Mouse (Mus musculus) kidney, postnatal 0 days (tissue): Measurements from ENCODE around the gene Stpg2. TPM values are rescaled to one million over a fixed set of nuclear protein-coding genes. Genes with fewer than 3 reads are reported as not detected.
A peak's percentile ranks its signal among the peaks of the same experiment; 100 is the strongest.
"Not testable (repeated sequence)": the region's sequence is repeated elsewhere in the genome, so short reads cannot be mapped to it uniquely, and the experiment has no call there.

Source experiments
- ATAC-seq: fragments of 200-750 bp; cut with Nextera tagmentation; replicated peaks from 2 replicates; pipeline ENCODE4 v1.8.0; 2017; ENCODE audit warnings: low read depth, moderate number of reproducible peaks, moderate TSS enrichment, moderate library complexity; ENCODE audit not compliant: low FRiP score
- DNase-seq: peaks from one replicate; pipeline ENCODE4 v3.0.0-alpha.2; 2016; ENCODE audit warnings: low spot score
- H3K27ac ChIP-seq: fragments of 300-500 bp; sonication (generic); 2 replicates; pipeline ENCODE4 v1.5.1; 2014; ENCODE audit warnings: mild to moderate bottlenecking
- H3K27me3 ChIP-seq: fragments of 300-500 bp; sonication (generic); 2 replicates; pipeline ENCODE4 v1.6.1; 2014; ENCODE audit warnings: low read length, mixed read lengths; ENCODE audit not compliant: insufficient read depth
- H3K36me3 ChIP-seq: fragments of 300-500 bp; sonication (generic); 2 replicates; pipeline ENCODE4 v1.6.1; 2014; ENCODE audit warnings: low read length, mixed read lengths; ENCODE audit not compliant: insufficient read depth
- H3K4me1 ChIP-seq: fragments of 300-500 bp; sonication (generic); replicated peaks from 2 replicates; pipeline ENCODE4 v1.6.1; 2014; ENCODE audit warnings: antibody characterized with exemption, low read length, mixed read lengths; ENCODE audit not compliant: insufficient read depth
- H3K4me2 ChIP-seq: fragments of 300-500 bp; sonication (generic); 2 replicates; pipeline ENCODE4 v1.6.1; 2014; ENCODE audit warnings: mild to moderate bottlenecking, low read length, moderate library complexity, mixed read lengths
- H3K4me3 ChIP-seq: fragments of 300-500 bp; sonication (generic); replicated peaks from 2 replicates; pipeline ENCODE4 v1.5.1; 2014; ENCODE audit warnings: low read depth, low read length
- H3K9ac ChIP-seq: fragments of 300-500 bp; sonication (generic); 2 replicates; pipeline ENCODE4 v1.6.1; 2014; ENCODE audit warnings: low read depth, low read length
- H3K9me3 ChIP-seq: fragments of 300-500 bp; sonication (generic); replicated peaks from 2 replicates; pipeline ENCODE4 v1.6.1; 2016; ENCODE audit warnings: low read length, inconsistent platforms, mixed read lengths
- CTCF ChIP-seq: IDR thresholded peaks from 2 replicates; pipeline ENCODE4 v1.5.1; 2016; ENCODE audit warnings: antibody characterized with exemption, low read depth, mild to moderate bottlenecking, moderate library complexity
- WGBS: fragments of 180-500 bp; shearing (Covaris S2); extraction: QIAGEN DNeasy Blood & Tissue Kit; methylation state at CpG from one replicate; pipeline ENCODE4 v1.1.7; 2014; 5-methylcytosine and 5-hydroxymethylcytosine counted together
- polyA plus RNA-seq: library from polyadenylated mRNA; unstranded; fragments of >200 nt; fragmentation: Nextera tagmentation; extraction: Ambion mirVana; gene quantifications from 2 replicates; pipeline ENCODE4 v1.2.1, GENCODE M21; 2015

Gene Stpg2
- polyA plus RNA-seq, 1 experiment from 2014 or later, result not detected

GRCm38 (mm10) chr3:139676723-139677122 is 471.2 kb downstream of the Stpg2 start:
- DNase-seq, result no peak
- whole genome bisulfite sequencing, result 81% methylated on average over 1 of the region's 1 CpGs
- ATAC-seq, result no peak
- no peak overlapping the region for H3K27ac ChIP-seq
- H3K9me3 ChIP-seq, result no peaks in the 10 kb centered on the region
- no peak for TF ChIP-seq CTCF
- H3K4me2 ChIP-seq, result no peak overlapping the region
- H3K9ac ChIP-seq, result no peak overlapping the region
- no peak overlapping the region for H3K4me3 ChIP-seq
- H3K36me3 ChIP-seq, result no peaks in the 10 kb centered on the region
- H3K27me3 ChIP-seq, result no peaks in the 10 kb centered on the region
- H3K4me1 ChIP-seq, result no peaks in the 10 kb centered on the region

GRCm38 (mm10) chr3:139704238-139704637 is 498.7 kb downstream of the Stpg2 start:
- H3K9ac ChIP-seq, H3K27me3 ChIP-seq, ATAC-seq, H3K27ac ChIP-seq, H3K9me3 ChIP-seq, H3K4me3 ChIP-seq, H3K4me1 ChIP-seq, H3K36me3 ChIP-seq, DNase-seq, H3K4me2 ChIP-seq: not testable (repeated sequence)
- 93% methylated on average over 3 of the region's 3 CpGs for WGBS

- H3K4me2 ChIP-seq, H3K36me3 ChIP-seq, H3K4me3 ChIP-seq, H3K9ac ChIP-seq, H3K27ac ChIP-seq, DNase-seq, H3K27me3 ChIP-seq, H3K9me3 ChIP-seq, H3K4me1 ChIP-seq, ATAC-seq: not testable (repeated sequence)
- WGBS, result 91% methylated on average over 4 of the region's 4 CpGs
These were observed 501.9 kb downstream of the Stpg2 start for GRCm38 (mm10) chr3:139707396-139707795.

- H3K36me3 ChIP-seq, result no peaks in the 10 kb centered on the region
- ATAC-seq (no peak), DNase-seq (no peak)
- no peak overlapping the region for H3K9ac ChIP-seq
- H3K27me3 ChIP-seq, result no peaks in the 10 kb centered on the region
- H3K4me2 ChIP-seq, result no peak overlapping the region
- 77% methylated on average over 4 of the region's 4 CpGs for WGBS
- no peaks in the 10 kb centered on the region for H3K9me3 ChIP-seq
- H3K27ac ChIP-seq, result no peak overlapping the region
- no peak for TF ChIP-seq CTCF
- no peak overlapping the region for H3K4me3 ChIP-seq
- no peaks in the 10 kb centered on the region for H3K4me1 ChIP-seq
These were observed 504.3 kb downstream of the Stpg2 start for GRCm38 (mm10) chr3:139709794-139710193.

GRCm38 (mm10) chr3:139728751-139729150 is 523.3 kb downstream of the Stpg2 start:
- no peak for TF ChIP-seq CTCF
- Histone ChIP-seq H3K4me2 (no peak overlapping the region), H3K4me3 (no peak overlapping the region), H3K4me1 (no peaks in the 10 kb centered on the region), H3K9me3 (no peaks in the 10 kb centered on the region), H3K9ac (no peak overlapping the region), H3K27me3 (no peaks in the 10 kb centered on the region), H3K36me3 (no peaks in the 10 kb centered on the region), H3K27ac (no peak overlapping the region)
- 0 out of 2 replicates have a peak, but pooled peaks have one; percentile 7 for ATAC-seq
- peak; percentile 8 for DNase-seq
- WGBS, result 35% methylated on average over 7 of the region's 7 CpGs

- Histone ChIP-seq H3K9me3 (no peaks in the 10 kb centered on the region), H3K27me3 (no peaks in the 10 kb centered on the region), H3K4me3 (no peak overlapping the region), H3K36me3 (no peaks in the 10 kb centered on the region), H3K4me2 (no peak overlapping the region), H3K4me1 (no peaks in the 10 kb centered on the region), H3K27ac (no peak overlapping the region), H3K9ac (no peak overlapping the region)
- ATAC-seq (0 out of 2 replicates have a peak, but pooled peaks have one; percentile 29), DNase-seq (peak; percentile 69)
- WGBS, result 26% methylated on average over 5 of the region's 5 CpGs
- no peak for TF ChIP-seq CTCF
These were observed 523.8 kb downstream of the Stpg2 start for GRCm38 (mm10) chr3:139729248-139729647.

GRCm38 (mm10) chr3:139733156-139733555 is 527.7 kb downstream of the Stpg2 start:
- H3K4me1 ChIP-seq, result no peaks in the 10 kb centered on the region
- no peak overlapping the region for H3K9ac ChIP-seq
- H3K27ac ChIP-seq, result no peak overlapping the region
- ATAC-seq, result no peak
- H3K4me2 ChIP-seq, result no peak overlapping the region
- no peak overlapping the region for H3K4me3 ChIP-seq
- no peak for DNase-seq
- H3K27me3 ChIP-seq, result no peaks in the 10 kb centered on the region
- TF ChIP-seq CTCF, result no peak
- H3K36me3 ChIP-seq, result no peaks in the 10 kb centered on the region
- 97% methylated on average over 2 of the region's 2 CpGs for WGBS
- H3K9me3 ChIP-seq, result no peaks in the 10 kb centered on the region
